Mouse (Mus musculus) spleen, adult 2 months (tissue): Measurements from ENCODE around the gene Inmt. TPM values are rescaled to one million over a fixed set of nuclear protein-coding genes. Genes with fewer than 3 reads are reported as not detected.

ENCODE experiments used
- DNase-seq, 2 experiments: peaks; one replicate each; pipeline versions ENCODE4 v3.0.0 to v3.0.0-alpha.2; 2012 to 2021; ENCODE audit warnings: low spot score in 2 of 2, low read depth in 1 of 2
- H3K27ac ChIP-seq: fragments of 200-500 bp; 2 replicates; pipeline ENCODE4 v1.5.1; 2012; ENCODE audit warnings: low read length, inconsistent platforms; ENCODE audit not compliant: insufficient read depth
- H3K27me3 ChIP-seq: fragments of 200-500 bp; 2 replicates; pipeline ENCODE4 v1.6.1; 2012; ENCODE audit warnings: mild to moderate bottlenecking, moderate library complexity, low read length, inconsistent platforms; ENCODE audit not compliant: control insufficient read depth, insufficient read depth
- H3K36me3 ChIP-seq: fragments of 200-500 bp; 2 replicates; pipeline ENCODE4 v1.6.1; 2012; ENCODE audit warnings: mild to moderate bottlenecking, low read length, inconsistent platforms; ENCODE audit not compliant: control insufficient read depth, insufficient read depth
- H3K4me1 ChIP-seq: fragments of 200-500 bp; 2 replicates; pipeline ENCODE4 v1.6.1; 2011; ENCODE audit warnings: inconsistent platforms; ENCODE audit not compliant: control insufficient read depth, insufficient read depth, insufficient read length
- H3K4me3 ChIP-seq: fragments of 200-500 bp; 2 replicates; pipeline ENCODE4 v1.5.1; 2011; ENCODE audit warnings: mild to moderate bottlenecking, inconsistent platforms; ENCODE audit not compliant: insufficient read depth, insufficient read length; ENCODE audit errors: extremely low read depth
- CTCF ChIP-seq: fragments of 200-500 bp; IDR thresholded peaks from 2 replicates; pipeline ENCODE4 v1.5.1; 2011; ENCODE audit warnings: mild to moderate bottlenecking, inconsistent platforms; ENCODE audit not compliant: insufficient read depth, insufficient read length, insufficient replicate concordance; ENCODE audit errors: extremely low read depth
- POLR2A ChIP-seq: fragments of 200-500 bp; IDR thresholded peaks from 2 replicates; pipeline ENCODE4 v1.6.1; 2011; ENCODE audit warnings: low read depth, low read length, inconsistent platforms
- WGBS: fragments of 180-500 bp; shearing (Covaris S2); methylation state at CpG from one replicate; pipeline ENCODE4 v1.1.7; 2018; 5-methylcytosine and 5-hydroxymethylcytosine counted together
- polyA plus RNA-seq: library from polyadenylated mRNA; depleted of rRNA; stranded (reverse); fragments of >200 nt; gene quantifications from 2 replicates; pipeline ENCODE4 v1.2.3, GENCODE M21; 2012

Gene Inmt
- polyA plus RNA-seq, 1 experiment: 0.51 TPM

- no peaks in the 10 kb centered on the region for H3K27me3 ChIP-seq
- H3K4me1 ChIP-seq: no peaks in the 10 kb centered on the region
- 85% methylated on average over 7 of the region's 7 CpGs for WGBS
- no peak overlapping the region for H3K4me3 ChIP-seq
- TF ChIP-seq CTCF (no peak), POLR2A (no peak)
- no peaks in the 10 kb centered on the region for H3K36me3 ChIP-seq
- H3K27ac ChIP-seq: no peak overlapping the region
- DNase-seq: no peak
Measured at GRCm38 (mm10) chr6:55179560-55179959, 4.7 kb upstream of the Inmt start.

- DNase-seq: no peak
- Histone ChIP-seq H3K36me3 (no peaks in the 10 kb centered on the region), H3K4me1 (no peaks in the 10 kb centered on the region), H3K4me3 (no peak overlapping the region), H3K27me3 (no peaks in the 10 kb centered on the region), H3K27ac (no peak overlapping the region)
- WGBS: 24% methylated on average over 12 of the region's 12 CpGs
- TF ChIP-seq POLR2A (no peak), CTCF (no peak)
Measured at GRCm38 (mm10) chr6:55177060-55177732, 2.4 kb upstream of the Inmt start.

GRCm38 (mm10) chr6:55175892-55176291 is 1.0 kb upstream of the Inmt start:
- Histone ChIP-seq H3K27me3 (no peaks in the 10 kb centered on the region), H3K4me1 (no peaks in the 10 kb centered on the region), H3K4me3 (no peak overlapping the region), H3K36me3 (no peaks in the 10 kb centered on the region), H3K27ac (no peak overlapping the region)
- TF ChIP-seq POLR2A (no peak), CTCF (no peak)
- DNase-seq: no peak
- 58% methylated on average over 5 of the region's 5 CpGs for WGBS

- Histone ChIP-seq H3K27me3 (no peaks in the 10 kb centered on the region), H3K27ac (no peak overlapping the region), H3K36me3 (no peaks in the 10 kb centered on the region), H3K4me1 (no peaks in the 10 kb centered on the region), H3K4me3 (no peak overlapping the region)
- 45% methylated on average over 2 of the region's 2 CpGs for WGBS
- DNase-seq: no peak
- no peak for TF ChIP-seq POLR2A
- no peak for TF ChIP-seq CTCF
Measured at GRCm38 (mm10) chr6:55175456-55175855, 613 bp upstream of the Inmt start.

GRCm38 (mm10) chr6:55173941-55174349 is 898 bp downstream of the Inmt start:
- Histone ChIP-seq H3K27ac (no peak overlapping the region), H3K36me3 (no peaks in the 10 kb centered on the region), H3K4me1 (no peaks in the 10 kb centered on the region), H3K4me3 (no peak overlapping the region), H3K27me3 (no peaks in the 10 kb centered on the region)
- no peak for DNase-seq
- TF ChIP-seq POLR2A (no peak), CTCF (no peak)
- 78% methylated on average over 3 of the region's 3 CpGs for WGBS

GRCm38 (mm10) chr6:55173171-55173570 is 1.7 kb downstream of the Inmt start:
- TF ChIP-seq POLR2A (no peak), CTCF (no peak)
- H3K27me3 ChIP-seq: no peaks in the 10 kb centered on the region
- no peaks in the 10 kb centered on the region for H3K4me1 ChIP-seq
- DNase-seq: no peak
- WGBS: 80% methylated on average over 10 of the region's 10 CpGs
- H3K36me3 ChIP-seq: no peaks in the 10 kb centered on the region
- H3K27ac ChIP-seq: no peak overlapping the region
- H3K4me3 ChIP-seq: no peak overlapping the region

- H3K36me3 ChIP-seq: no peaks in the 10 kb centered on the region
- no peak overlapping the region for H3K27ac ChIP-seq
- WGBS: 64% methylated on average over 4 of the region's 4 CpGs
- DNase-seq: no peak
- no peak overlapping the region for H3K4me3 ChIP-seq
- H3K27me3 ChIP-seq: no peaks in the 10 kb centered on the region
- H3K4me1 ChIP-seq: no peaks in the 10 kb centered on the region; the same call in 1 of the 2 replicates
- TF ChIP-seq POLR2A (no peak), CTCF (no peak)
Measured at GRCm38 (mm10) chr6:55171638-55172037, 3.2 kb downstream of the Inmt start.
